Mouse (Mus musculus) liver, adult 2 months (tissue): ENCODE measurements at regions not wholly inside any gene's neighbourhood (a gene's known extent, or its start where the extent isn't known, plus 50 kb on each side); places are given as distances from the start of the nearest gene placed in this dataset.

Source experiments
- DNase-seq: peaks from one replicate; pipeline ENCODE4 v3.0.0-alpha.2; 2011; ENCODE audit warnings: low read depth, low spot score; ENCODE audit errors: extremely low read depth
- H3K27ac ChIP-seq: fragments of 200-500 bp; replicated peaks from 2 replicates; pipeline ENCODE4 v1.5.1; 2012; ENCODE audit warnings: low read depth, mild to moderate bottlenecking, control low read depth, inconsistent platforms, low read length; ENCODE audit not compliant: insufficient read depth
- H3K27me3 ChIP-seq: fragments of 200-500 bp; 2 replicates; pipeline ENCODE4 v1.6.1; 2012; ENCODE audit warnings: mild to moderate bottlenecking, moderate library complexity, low read length, inconsistent platforms; ENCODE audit not compliant: control insufficient read depth, insufficient read depth
- H3K36me3 ChIP-seq: fragments of 200-500 bp; 2 replicates; pipeline ENCODE4 v1.6.1; 2012; ENCODE audit warnings: low read length, inconsistent platforms; ENCODE audit not compliant: control insufficient read depth, insufficient read depth
- H3K4me1 ChIP-seq: fragments of 200-500 bp; 2 replicates; pipeline ENCODE4 v1.6.1; 2011; ENCODE audit warnings: low read length; ENCODE audit not compliant: control insufficient read depth, insufficient read depth
- H3K4me3 ChIP-seq: fragments of 200-500 bp; 2 replicates; pipeline ENCODE4 v1.5.1; 2011; ENCODE audit warnings: low read depth, mild to moderate bottlenecking, control low read depth, low read length, moderate library complexity; ENCODE audit not compliant: insufficient read depth
- H3K79me2 ChIP-seq: fragments of 200-500 bp; 2 replicates; pipeline ENCODE4 v1.6.1; 2012; ENCODE audit warnings: inconsistent platforms, mild to moderate bottlenecking, low read length, moderate library complexity; ENCODE audit not compliant: control insufficient read depth, insufficient read depth
- H3K9ac ChIP-seq: fragments of 200-500 bp; 2 replicates; pipeline ENCODE4 v1.6.1; 2012; ENCODE audit warnings: low read depth, mild to moderate bottlenecking, control low read depth, inconsistent platforms, low read length
- CTCF ChIP-seq: fragments of 200-500 bp; IDR thresholded peaks from 2 replicates; pipeline ENCODE4 v1.5.1; 2011; ENCODE audit warnings: low read depth, low read length, control low read depth
- POLR2A ChIP-seq: fragments of 200-500 bp; IDR thresholded peaks from 2 replicates; pipeline ENCODE4 v1.6.1; 2011; ENCODE audit warnings: low read length, control low read depth; ENCODE audit not compliant: insufficient read depth; ENCODE audit errors: extremely low read depth
- WGBS: fragments of 180-500 bp; shearing (Covaris S2); methylation state at CpG from one replicate; pipeline ENCODE4 v1.1.7; 2018; 5-methylcytosine and 5-hydroxymethylcytosine counted together

- Histone ChIP-seq H3K36me3 (no peaks in the 10 kb centered on the region), H3K27me3 (no peaks in the 10 kb centered on the region), H3K79me2 (no peaks in the 10 kb centered on the region), H3K27ac (no peak overlapping the region), H3K4me1 (no peaks in the 10 kb centered on the region), H3K9ac (no peak overlapping the region), H3K4me3 (no peak overlapping the region)
- TF ChIP-seq CTCF (no peak), POLR2A (no peak)
- no peak for DNase-seq
- WGBS: 65% methylated on average over 3 of the region's 3 CpGs
These were observed 595.3 kb downstream of the Dok5 start for GRCm38 (mm10) chr2:171326909-171327308.

- no peaks in the 10 kb centered on the region for H3K27me3 ChIP-seq
- TF ChIP-seq POLR2A: no peak
- no peak for TF ChIP-seq CTCF
- no peaks in the 10 kb centered on the region for H3K79me2 ChIP-seq
- H3K36me3 ChIP-seq: no peaks in the 10 kb centered on the region
- H3K4me1 ChIP-seq: no peaks in the 10 kb centered on the region
- H3K27ac ChIP-seq: no peak overlapping the region
- no peak overlapping the region for H3K4me3 ChIP-seq
- DNase-seq: no peak
- H3K9ac ChIP-seq: no peak overlapping the region
- WGBS: 74% methylated on average over 4 of the region's 4 CpGs
These were observed 576.9 kb downstream of the Dok5 start for GRCm38 (mm10) chr2:171308486-171308885.

DNA sequence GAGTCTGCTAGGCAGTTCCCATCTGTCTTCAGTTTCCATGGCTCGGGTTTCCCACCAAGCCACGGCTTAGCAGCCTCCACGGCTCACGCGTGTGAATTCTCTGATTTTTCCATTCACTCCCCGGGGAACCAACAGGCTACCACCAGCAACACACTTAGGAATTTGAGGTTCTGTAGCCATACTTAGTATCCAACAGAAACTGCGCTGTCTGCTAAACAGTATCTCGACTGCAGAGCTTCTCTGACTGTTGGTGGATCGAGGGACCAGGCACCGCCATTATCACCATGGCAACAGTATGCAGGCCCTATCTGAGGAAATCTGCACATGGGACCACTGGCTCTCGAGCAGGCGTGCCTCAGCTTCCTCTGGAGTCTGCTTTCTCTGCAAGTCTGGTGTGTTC, 574.4 kb downstream of the Dok5 start:
- Histone ChIP-seq H3K79me2 (no peaks in the 10 kb centered on the region), H3K27ac (no peak overlapping the region), H3K36me3 (no peaks in the 10 kb centered on the region), H3K4me3 (no peak overlapping the region), H3K9ac (no peak overlapping the region), H3K27me3 (no peaks in the 10 kb centered on the region), H3K4me1 (no peaks in the 10 kb centered on the region)
- DNase-seq: no peak
- TF ChIP-seq CTCF (no peak), POLR2A (no peak)
- WGBS: 73% methylated on average over 12 of the region's 12 CpGs

GRCm38 (mm10) chr2:171298519-171298918, 566.9 kb downstream of the Dok5 start:
- H3K9ac ChIP-seq: no peak overlapping the region
- no peak overlapping the region for H3K4me3 ChIP-seq
- 77% methylated on average over 5 of the region's 5 CpGs for WGBS
- H3K27me3 ChIP-seq: no peaks in the 10 kb centered on the region
- TF ChIP-seq POLR2A: no peak
- no peak for TF ChIP-seq CTCF
- DNase-seq: no peak
- H3K79me2 ChIP-seq: no peaks in the 10 kb centered on the region
- no peaks in the 10 kb centered on the region for H3K36me3 ChIP-seq
- no peaks in the 10 kb centered on the region for H3K4me1 ChIP-seq
- no peak overlapping the region for H3K27ac ChIP-seq

- TF ChIP-seq CTCF (no peak), POLR2A (no peak)
- DNase-seq: no peak
- no peak overlapping the region for H3K9ac ChIP-seq
- H3K4me3 ChIP-seq: no peak overlapping the region
- H3K27me3 ChIP-seq: no peaks in the 10 kb centered on the region
- H3K4me1 ChIP-seq: no peaks in the 10 kb centered on the region
- H3K27ac ChIP-seq: no peak overlapping the region
- no peaks in the 10 kb centered on the region for H3K36me3 ChIP-seq
- no peaks in the 10 kb centered on the region for H3K79me2 ChIP-seq
- 76% methylated on average over 5 of the region's 5 CpGs for WGBS
These were observed 564.0 kb downstream of the Dok5 start for GRCm38 (mm10) chr2:171295603-171296002.

DNA sequence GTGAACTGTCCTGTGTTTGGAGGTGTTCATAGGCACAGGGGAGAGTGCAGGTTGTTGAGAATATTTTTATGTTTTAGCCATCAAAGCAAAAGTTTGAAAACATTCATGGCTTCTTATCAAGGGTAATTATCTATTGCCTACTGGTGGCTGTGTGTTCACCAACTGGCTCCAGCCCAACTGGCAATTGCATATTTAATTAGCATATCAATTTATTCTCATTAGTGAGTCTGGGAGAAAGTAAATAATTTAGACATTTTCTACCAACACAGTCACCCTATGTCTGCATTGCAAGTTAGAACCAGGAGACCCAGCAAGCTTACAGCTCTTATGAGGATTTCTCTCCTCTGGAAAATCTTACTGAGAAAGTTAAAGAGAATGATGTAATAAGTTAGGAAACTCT, 561.0 kb downstream of the Dok5 start:
- TF ChIP-seq CTCF: no peak
- TF ChIP-seq POLR2A: no peak
- no peak overlapping the region for H3K4me3 ChIP-seq
- H3K36me3 ChIP-seq: no peaks in the 10 kb centered on the region
- no peaks in the 10 kb centered on the region for H3K4me1 ChIP-seq
- no peak overlapping the region for H3K9ac ChIP-seq
- H3K27me3 ChIP-seq: no peaks in the 10 kb centered on the region
- no peaks in the 10 kb centered on the region for H3K79me2 ChIP-seq
- no peak overlapping the region for H3K27ac ChIP-seq
- DNase-seq: no peak
